13 mouse cellular contexts compared by ENCODE assay signal in genomic region chr7:142588282-142588941, GRCm38 (mm10). TPM values are rescaled to one million over a fixed set of nuclear protein-coding genes. Genes with fewer than 3 reads are reported as not detected.
DNase-seq lines count a peak whose midpoint lies in the region; ATAC-seq and TF ChIP-seq lines count a peak whose summit lies in the region.
"Had no signal": no experiment of that assay in that cellular context is flagged by ENCODE, and none has a peak within 500 bp of the region (broad histone marks: within the 10 kb centered on the region; RNA-seq: fewer than 3 reads in every experiment).

No protein-coding gene starts in this region.

- no peak overlapping the region for H3K4me2 ChIP-seq in intestine, embryonic 16.5 days (ENCODE audit: low read depth, low read length)

- peak; percentile 50 for ATAC-seq in intestine, embryonic 16.5 days
- ATAC-seq: inflammation-experienced regulatory T-cells, adult 6 months had no signal

- DNase-seq in heart, embryonic 10.5 days (ENCODE audit: low spot score): no peak
- no peak for DNase-seq in heart, postnatal 25 days (ENCODE audit: low spot score)
- DNase-seq in layer of hippocampus, adult 2 months (ENCODE audit: low spot score in 2 of 2): peak; percentile 47 to 67
- no peak for DNase-seq in layer of hippocampus, postnatal 10 days (ENCODE audit: low spot score in 2 of 2)
- peak; percentile 23 for DNase-seq in right cerebral cortex, postnatal 25 days
- DNase-seq in yolk sac, embryonic 10.5 days (ENCODE audit: low spot score): no peak
- DNase-seq in ovary, postnatal 14 days (ENCODE audit: low spot score): no peak
- DNase-seq: adrenal gland, adult 2 months; cerebellum, adult 11 months; gastrocnemius, postnatal 25 days; thymus, postnatal 36 days had no signal

- H3K9me3 ChIP-seq in heart, embryonic 10.5 days: no peaks in the 10 kb centered on the region
- no peaks in the 10 kb centered on the region for H3K9me3 ChIP-seq in intestine, embryonic 16.5 days (ENCODE audit: control insufficient read depth, low read length)

- H3K4me3 ChIP-seq in heart, embryonic 10.5 days: no peak overlapping the region
- H3K4me3 ChIP-seq in layer of hippocampus, adult 2 months: no peak overlapping the region
- no peak overlapping the region for H3K4me3 ChIP-seq in intestine, embryonic 16.5 days (ENCODE audit: low read length)

- intact Hi-C loops in heart, postnatal 25 days (cut with DNase I): no loop called here

- no peak for TF ChIP-seq CTCF in layer of hippocampus, adult 2 months (conservative IDR thresholded peaks at IDR 0.05)

- H3K27me3 ChIP-seq in heart, embryonic 10.5 days (ENCODE audit: insufficient read depth, poor library complexity, severe bottlenecking): 0 out of 2 replicates have a peak, but pooled peaks cover 8% of the 10 kb centered on the region
- H3K27me3 ChIP-seq in intestine, embryonic 16.5 days (replicated peaks; ENCODE audit: control insufficient read depth, insufficient read depth, low read length): no peaks in the 10 kb centered on the region

- no peaks in the 10 kb centered on the region for H3K36me3 ChIP-seq in heart, embryonic 10.5 days
- no peaks in the 10 kb centered on the region for H3K36me3 ChIP-seq in intestine, embryonic 16.5 days (ENCODE audit: control insufficient read depth, insufficient read depth, low read length)

- WGBS in heart, embryonic 10.5 days: 77% methylated on average over 9 of the region's 9 CpGs
- 45% methylated on average over 9 of the region's 9 CpGs for WGBS in intestine, embryonic 16.5 days

- peaks cover 54% of the 10 kb centered on the region for H3K4me1 ChIP-seq in heart, embryonic 10.5 days
- peaks cover 23% of the 10 kb centered on the region for H3K4me1 ChIP-seq in intestine, embryonic 16.5 days (ENCODE audit: control insufficient read depth, insufficient read depth, low read length)

- peak overlapping the region; percentile 34 for H3K9ac ChIP-seq in intestine, embryonic 16.5 days (ENCODE audit: low read depth, low read length)

- H3K27ac ChIP-seq in heart, embryonic 10.5 days: peak overlapping the region; percentile 81
- H3K27ac ChIP-seq in layer of hippocampus, adult 2 months: peak overlapping the region; percentile 94
- H3K27ac ChIP-seq in intestine, embryonic 16.5 days (ENCODE audit: low read length): no peak overlapping the region

RNA-seq across cellular contexts. Expression of gene Mrpl23, which starts 55.9 kb away (rescaled TPM):
- 17.1 and 25.1 TPM in 2 replicates for polyA plus RNA-seq in heart, embryonic 10.5 days (2016; fragmentation: Nextera tagmentation; extraction: Ambion mirVana)
- 10 to 100 TPM; 16.1 to 39.0 TPM for total RNA-seq in heart, postnatal 25 days (2021)
- 1 to 10 TPM; 7.9 to 8.8 TPM for total RNA-seq in layer of hippocampus, adult 2 months (2021)
- total RNA-seq in layer of hippocampus, postnatal 10 days (2021): 10 to 100 TPM in 1 of 2 experiments, 1 to 10 TPM in 1; 8.4 to 12.9 TPM
- polyA plus RNA-seq in intestine, embryonic 16.5 days (2015; fragmentation: Nextera tagmentation; extraction: Ambion mirVana): 50.3 and 58.1 TPM in 2 replicates

Comparison
In these comparisons a context has a peak if more than half of its experiments do, and no peak if none do; other contexts are left out.
1. DNase-seq: peak in layer of hippocampus, adult 2 months (2 of 2) and right cerebral cortex, postnatal 25 days (single experiment); none in heart, embryonic 10.5 days (single experiment), heart, postnatal 25 days (single experiment), layer of hippocampus, postnatal 10 days (0 of 2), yolk sac, embryonic 10.5 days (single experiment) and ovary, postnatal 14 days (single experiment).